Mouse (Mus musculus): ENCODE measurements at regions not wholly inside any gene's neighbourhood (a gene's known extent, or its start where the extent isn't known, plus 50 kb on each side); places are given as distances from the start of the nearest gene placed in this dataset.

DNA sequence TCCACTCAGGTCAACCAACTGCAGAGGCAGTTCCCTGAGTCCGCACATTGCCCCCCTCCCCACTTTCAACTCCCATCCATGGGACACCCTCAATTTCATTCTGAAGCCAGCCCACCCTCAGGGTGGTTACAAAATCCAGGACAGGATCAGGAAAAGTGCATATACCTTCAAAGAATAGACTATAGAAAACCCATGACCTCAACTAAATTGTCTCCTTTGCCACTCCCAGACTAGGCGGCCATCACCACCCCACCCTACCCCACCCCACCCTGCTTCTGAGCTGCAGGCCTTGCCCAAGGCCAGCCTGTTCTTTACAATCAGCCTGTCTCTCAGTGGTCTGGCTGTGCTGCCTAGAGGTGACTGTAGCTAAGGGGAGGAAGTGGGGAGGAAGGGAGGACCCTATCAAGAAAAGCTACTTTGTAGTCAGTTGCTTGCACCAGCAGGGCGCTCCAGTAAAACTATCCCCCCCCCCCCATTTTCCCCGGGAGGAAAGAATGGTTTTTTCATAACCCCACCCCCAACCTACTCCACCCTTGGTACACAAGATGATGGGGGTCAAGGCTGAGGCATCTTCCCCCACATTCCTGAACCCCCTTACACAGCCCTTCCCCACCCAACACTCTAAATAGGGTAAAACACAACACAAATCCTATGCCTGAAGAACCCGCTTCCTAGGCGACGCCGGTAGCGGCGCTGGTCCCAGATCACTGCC, 490.9 kb downstream of the Prss52 start:
- TF ChIP-seq CTCF (IDR thresholded peaks at IDR 0.05; ENCODE audit: low read depth, low read length) (no peak), POLR2A (IDR thresholded peaks at IDR 0.05; ENCODE audit: insufficient read depth, low read length) (no peak)
